Mouse (Mus musculus) gastrocnemius, adult 8-10 months (tissue): ENCODE measurements at regions not wholly inside any gene's neighbourhood (a gene's known extent, or its start where the extent isn't known, plus 50 kb on each side); places are given as distances from the start of the nearest gene placed in this dataset.

ENCODE experiments used
- DNase-seq, 2 experiments: peaks; one replicate each; pipeline ENCODE4 v3.0.0; 2022; ENCODE audit warnings: low spot score in 2 of 2

DNA sequence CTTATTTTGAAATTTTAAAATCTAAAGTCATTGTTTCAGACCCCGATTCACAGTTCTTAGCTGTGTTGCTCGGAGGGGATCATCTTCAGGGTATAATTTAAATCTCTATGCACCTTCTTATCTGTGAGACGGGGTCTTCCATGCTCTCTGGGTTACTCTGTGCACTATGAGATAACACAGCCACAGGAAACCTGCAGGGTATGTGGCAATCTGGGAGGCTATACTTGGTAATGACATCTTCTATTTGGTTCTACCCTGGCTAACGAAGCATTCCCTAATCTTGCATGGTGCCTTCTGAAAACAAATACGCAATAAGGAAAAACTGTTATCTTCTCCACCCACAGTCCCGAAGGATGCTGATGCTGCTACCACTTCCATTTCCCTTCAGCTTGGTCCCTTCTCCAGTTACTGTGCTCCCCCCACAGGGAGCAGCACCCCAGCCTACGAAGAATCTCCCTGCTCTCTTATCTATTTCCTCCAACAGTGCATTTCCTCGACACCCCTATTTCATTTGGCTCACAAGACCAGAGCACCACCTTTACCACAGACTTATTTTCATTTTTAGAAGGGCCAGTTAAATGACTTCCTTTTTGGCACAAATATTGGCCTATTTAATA, 378.2 kb downstream of the Gm9195 start:
- no peak for DNase-seq

DNA sequence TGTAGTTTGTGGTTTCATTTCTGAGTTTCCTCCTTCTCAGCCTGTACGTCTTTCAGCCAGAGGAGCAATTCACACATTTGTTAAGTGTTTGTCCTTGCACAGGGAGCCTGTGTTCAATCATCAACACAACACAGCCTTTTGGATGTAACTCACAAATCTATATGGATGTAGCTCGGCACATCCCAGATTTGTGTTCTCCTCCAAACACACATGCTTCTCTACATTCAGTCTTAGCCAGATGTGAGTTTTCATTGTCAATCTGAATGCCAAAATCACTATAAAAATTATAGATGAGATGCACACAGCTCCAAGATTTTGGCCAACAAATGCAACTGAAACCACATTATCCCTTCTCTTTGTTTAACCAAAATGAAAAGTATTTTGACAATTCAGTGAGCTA, 380.9 kb downstream of the Gm9195 start:
- DNase-seq, result no peak

DNA sequence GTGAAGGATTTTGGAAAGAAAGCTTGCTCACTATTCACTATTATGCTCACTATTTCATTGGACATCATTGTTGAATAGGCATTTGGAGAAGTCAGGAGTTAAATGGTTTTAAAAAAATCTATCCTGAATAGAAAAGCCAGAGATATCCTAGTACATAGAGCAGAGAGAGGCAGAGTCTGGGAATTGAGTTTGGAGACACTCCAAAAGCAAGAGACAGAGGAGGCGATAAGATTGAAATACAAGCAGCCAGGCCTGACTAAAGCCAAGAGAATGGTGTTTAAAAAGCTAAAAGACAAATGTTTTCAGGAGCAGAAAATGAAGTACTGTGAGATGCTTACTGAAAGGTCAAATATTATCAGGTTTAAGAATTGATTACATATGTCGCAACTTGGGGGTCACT, 400.1 kb downstream of the Gm9195 start:
- no peak for DNase-seq

DNA sequence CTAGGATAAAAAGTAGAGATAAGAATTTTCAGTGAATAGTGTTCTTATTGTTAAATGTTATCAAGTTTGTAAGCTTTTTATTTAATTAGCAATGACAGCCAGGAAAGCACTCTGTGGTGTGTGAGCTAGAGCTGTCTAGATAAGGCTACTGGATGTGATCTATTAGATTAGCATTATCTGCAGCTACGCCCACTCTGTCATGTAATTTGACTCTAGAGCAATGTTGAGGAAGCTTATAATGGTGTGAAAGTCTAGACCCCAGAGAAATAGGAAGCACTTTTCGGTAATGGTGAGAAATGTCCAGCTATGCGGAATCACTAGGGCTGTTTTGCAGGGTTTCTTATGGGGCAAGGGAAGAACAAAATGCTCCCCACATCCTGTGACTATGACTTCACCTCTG, 410.2 kb downstream of the Gm9195 start:
- no peak for DNase-seq

DNA sequence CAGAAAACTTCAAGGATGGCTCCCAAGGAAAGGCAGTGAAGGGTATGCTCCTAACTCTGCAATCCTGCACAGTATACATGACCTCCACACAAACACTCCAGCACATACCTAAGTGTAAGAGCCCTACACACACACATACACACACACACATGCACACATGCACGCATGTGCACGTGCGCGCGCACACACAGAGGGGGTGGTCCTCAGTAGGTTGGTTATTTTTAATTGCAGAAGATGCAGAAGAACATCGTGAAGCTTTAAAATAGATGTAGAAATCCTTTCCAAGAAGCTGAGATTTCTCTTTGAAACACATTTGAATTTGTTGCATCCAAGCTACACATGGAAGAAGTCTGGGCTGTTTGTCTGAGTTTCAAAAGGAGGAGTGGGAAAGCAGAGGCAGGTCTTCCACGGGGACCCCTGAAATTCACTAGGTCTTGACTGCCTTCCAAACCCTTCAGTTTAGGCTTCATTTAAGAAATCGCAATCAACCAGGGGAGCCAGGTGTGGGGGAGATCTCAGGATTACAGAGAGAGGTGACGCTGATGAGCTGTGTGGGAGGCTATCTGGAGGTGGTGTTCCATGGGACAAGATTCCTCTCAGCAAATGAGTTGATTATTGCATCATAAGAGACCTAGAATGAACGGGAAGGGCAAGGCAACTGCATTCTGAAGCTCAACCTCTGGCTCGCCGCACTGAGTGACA, 427.4 kb downstream of the Gm9195 start:
- DNase-seq, result no peak

DNA sequence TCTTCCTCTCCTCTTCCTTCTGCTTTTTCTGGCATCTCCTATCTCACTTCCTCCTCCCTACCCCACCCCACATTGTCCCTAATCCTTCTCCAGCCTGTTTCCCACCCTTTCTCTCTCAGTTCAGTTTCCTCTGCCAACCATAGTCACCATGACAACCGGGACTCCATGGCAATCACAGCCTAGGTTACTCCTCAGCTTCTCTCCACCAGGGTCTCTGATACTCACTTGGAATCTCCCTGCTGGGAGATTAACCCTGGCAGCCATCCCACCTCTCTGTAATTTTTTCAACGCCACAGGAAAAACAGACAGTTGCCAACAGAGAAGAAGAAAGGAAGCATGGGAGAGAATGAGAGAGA, 448.8 kb downstream of the Gm9195 start:
- DNase-seq, result no peak

DNA sequence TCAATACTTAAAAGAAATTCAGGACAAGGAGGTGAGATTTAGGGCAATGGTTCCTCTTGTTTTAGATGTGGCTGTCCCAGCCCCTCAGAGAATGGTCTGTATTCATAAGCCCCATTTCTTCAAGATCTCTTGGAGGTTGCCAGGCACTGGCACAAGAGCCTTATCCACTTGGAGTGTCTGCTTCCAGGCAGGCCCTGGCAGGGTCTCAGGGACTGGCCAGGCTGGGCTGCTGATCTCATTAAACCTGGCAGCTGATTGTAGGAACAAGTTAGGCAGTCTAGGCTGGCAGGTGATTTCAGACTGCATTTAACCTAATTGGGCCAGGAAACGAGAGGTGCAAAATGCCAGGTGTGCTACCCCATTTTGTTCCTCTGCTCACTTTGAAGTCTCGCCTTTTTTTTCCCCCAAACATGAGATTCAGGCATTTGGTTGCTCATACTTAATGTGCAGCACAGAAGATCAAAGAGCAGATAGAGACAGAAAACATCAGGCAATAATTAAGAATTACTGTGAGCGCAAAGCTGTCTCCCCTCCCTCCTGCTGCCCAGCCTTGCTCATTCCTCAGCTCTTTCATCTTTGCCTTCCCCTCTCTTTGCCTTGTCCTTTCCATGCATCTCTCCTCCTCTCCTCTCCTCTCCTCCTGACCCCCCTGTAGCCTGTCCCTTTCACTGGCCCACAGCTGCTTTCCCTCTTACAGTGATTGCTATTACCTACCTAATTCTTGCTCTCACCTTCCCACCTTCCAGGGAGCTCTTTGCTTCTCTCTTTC, 449.3 kb downstream of the Gm9195 start:
- no peak for DNase-seq

DNA sequence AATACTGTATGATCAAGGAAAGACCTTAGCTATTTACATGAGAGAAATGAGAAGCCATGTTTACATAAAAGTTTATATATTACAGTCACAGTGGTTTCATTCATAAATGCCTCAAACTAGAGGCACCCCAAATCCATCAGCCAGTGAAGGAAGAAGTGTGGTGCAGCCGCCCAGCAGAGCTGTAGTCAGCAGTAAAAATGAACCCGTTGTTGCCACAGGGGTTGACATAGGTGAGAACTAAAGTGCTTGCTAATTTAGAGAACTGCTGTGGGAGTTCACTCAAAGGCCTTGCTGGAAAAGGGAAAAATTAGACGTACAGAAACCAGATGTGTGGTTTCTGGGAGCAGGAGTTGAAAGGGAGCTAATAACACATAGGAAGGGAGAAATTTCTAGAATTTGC, 461.2 kb downstream of the Gm9195 start:
- no peak for DNase-seq

DNA sequence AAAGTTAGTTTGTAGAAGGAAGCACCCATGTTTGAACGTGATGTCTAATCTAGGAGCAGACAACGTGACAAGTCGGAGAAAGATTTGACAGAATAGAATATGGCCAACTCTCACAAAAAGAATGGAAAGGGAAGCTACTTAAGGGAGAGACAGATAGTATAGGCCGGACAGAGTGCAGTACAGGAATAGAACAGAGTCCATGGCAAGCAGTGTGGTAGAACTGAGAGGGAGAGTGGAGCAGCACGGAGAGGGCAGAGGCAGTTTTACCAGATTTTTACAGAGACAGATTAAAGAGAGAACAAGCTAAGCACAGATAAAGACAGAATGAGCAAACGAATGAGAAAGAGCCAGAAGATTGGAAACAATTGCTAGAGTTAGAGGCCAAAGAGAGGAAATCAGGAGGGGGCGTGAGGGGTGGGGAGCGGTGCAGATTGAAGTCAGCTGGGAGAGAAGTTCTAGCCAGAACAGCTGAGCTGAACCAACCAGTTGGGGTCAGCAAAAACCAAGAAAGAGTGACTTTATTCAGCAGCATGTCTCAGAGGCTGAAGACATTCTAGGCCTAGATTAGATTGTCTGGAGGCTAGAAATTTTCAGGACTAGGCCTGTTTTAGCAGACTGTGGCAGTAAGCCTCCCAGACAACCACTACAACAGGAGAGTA, 464.1 kb downstream of the Gm9195 start:
- no peak for DNase-seq

DNA sequence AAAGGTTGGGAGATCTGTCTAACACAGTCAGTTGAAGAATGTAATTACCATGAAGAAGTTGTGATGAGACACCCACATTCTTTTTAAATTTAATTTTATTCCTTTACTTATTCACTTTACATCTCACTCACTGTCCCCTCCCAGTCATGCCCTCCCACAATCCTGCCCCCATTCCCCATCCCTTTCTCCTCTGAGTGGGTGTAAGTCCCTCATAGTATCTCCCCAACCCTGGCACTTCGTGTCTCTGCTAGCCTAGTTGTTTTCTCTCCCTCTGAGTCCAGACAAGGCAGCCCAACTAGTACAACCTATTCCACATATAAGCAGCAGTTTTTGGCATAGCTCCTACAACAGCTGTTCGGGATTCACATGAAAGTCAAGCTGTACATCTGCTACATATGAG, 487.3 kb downstream of the Gm9195 start:
- DNase-seq, result no peak

DNA sequence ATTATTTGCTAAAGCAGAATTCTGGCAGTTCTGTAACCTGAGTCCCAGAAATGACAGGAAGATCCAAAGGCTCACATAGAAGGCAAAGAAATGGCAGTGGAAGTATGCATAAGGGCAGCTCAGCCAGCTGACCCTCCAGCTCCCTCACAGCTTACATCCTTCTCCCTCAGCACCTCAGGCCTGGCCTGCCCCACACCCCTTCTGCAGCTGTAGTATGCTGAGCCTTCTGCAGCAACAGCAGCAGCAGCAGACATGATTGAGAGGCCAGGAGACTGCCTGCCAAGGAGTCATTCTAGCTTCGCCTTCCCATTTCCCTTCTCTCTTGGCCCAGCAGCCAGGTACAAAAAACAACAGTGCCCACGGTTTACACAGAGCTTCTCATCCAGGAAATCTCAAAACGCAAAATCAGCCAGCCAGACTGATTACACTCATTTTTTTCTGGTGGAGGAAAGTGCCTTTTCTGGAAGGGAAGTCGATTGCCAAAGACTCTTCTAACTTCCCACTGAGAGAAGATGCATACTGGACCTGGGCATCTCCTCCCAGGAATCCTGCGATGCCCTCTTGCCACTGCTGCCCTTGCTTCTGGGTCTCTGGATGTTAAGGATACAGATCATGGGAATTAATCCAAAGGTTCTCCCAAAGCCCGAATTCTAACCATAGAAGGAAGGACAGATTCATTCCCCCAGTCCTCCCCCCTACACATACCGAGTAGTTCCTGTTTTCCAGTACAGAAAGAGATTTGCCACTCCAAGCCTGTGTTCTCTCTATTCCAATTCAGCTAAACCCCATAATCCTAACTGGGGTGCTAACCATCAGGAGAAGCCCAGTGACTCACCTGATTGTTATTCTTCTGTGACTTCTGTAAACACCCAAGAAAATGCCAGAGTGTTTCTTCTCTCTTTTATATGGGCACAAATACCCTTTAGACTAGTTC, 489.2 kb downstream of the Gm9195 start:
- DNase-seq, result no peak

DNA sequence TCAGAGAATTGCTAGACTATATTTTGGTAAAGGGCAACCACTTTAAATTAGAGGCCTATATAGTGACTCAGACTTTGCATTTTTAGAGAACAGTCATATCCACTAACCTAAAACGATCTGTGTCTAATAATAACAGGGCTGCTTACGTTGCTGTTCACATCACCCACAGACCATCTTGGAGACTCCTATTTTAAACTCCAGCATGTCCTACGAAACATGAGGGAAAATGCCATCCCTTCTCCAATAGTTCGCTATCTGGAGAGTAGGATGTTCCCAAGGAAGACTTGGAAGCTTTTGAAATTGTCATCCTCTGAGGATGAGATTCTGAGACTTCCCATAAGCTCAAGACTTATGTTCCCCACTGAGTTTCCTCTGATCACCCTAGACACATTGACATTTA, 518.6 kb downstream of the Gm9195 start:
- DNase-seq, result no peak

DNA sequence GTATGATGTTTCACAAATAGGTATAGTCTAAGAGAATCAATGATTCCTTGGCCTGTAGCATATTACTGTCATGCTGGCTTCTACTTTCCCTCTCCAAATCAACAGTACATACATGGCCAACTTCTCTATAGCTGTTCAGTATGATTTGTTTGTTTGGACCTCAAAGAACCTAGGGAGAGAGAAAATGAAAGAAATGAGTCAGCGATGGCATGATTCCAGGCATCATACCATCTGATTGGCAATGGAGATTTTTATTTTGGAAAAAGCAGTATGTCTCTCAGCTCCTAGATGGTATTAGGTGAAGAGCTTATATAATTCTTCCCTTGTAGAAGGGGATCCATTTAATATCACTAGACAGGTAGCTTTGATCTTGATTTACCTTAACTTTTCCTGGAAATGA, 519.1 kb downstream of the Gm9195 start:
- no peak for DNase-seq

DNA sequence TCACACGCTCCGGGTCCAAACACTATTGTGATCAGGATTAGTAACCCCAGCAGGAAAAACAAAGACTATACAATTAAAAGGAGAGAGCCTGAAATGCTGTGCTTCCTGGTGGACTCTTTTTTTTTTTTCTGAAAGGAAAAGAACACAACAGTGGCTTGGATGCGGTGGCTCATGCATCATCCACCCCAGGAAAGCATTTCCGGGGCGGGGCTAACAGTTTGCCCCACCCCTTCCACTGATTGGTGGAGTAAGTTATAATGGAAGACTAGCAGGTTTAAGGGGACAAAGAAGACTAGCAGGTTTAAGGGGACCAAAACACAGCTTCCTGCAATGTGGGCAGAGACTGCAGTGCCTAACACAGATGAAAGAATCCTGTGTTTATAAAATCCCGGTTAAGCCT, 524.0 kb downstream of the Gm9195 start:
- DNase-seq, result no peak

DNA sequence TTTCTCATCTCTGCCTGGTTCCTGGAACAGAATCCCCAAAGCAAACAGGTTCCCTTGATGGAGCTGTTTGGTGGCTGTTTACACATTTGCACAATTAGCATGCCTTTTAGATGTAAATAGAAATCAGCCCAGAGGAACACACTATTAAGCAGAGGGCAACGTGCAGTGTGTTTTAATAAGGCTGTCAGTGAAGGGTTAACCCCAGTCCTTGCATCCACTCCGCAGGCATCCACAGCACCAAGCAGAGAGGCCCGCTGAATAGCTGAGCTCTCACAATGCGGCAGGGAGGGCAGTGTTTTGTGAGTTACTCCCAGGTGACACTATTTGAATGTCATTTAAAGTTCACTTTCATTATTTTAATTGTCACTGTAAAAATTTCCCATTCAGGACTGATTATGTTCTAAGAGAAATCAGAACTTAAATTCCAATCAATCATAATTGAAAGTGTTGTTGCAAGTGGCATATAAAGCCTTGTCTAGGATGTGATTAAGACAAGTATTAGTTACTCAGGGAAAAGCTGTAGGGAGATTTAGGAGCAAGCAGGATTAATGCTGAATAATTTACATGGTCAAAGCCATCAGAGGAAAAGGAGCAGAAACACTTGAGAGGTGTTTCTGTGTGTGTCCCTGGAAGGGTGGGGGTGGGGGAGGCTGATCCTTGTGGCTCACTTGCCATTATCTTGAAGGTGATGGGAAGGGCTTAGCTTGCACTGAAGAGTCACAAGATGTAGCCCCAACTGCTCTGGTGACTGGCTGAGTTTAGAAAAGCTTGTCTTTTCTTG, 528.1 kb downstream of the Gm9195 start:
- no peak for DNase-seq

DNA sequence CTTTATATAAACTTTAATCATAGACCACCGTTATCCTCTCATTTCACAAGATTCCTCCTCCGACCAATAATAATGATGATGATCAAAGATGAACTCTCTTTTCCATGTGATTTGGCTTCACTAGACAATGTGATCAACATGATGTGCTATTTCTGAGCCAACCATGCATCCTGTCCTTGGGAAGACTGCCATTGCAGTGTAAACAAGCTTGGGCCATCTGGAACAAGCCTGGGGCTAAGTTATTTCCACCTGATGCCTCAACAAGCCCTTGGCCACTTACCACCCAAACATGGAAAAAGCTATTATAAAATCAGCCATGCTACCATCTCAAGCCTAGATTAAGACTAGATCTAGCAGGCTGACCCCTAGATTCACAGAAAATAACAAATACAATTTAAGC, 542.9 kb downstream of the Gm9195 start:
- no peak for DNase-seq

DNA sequence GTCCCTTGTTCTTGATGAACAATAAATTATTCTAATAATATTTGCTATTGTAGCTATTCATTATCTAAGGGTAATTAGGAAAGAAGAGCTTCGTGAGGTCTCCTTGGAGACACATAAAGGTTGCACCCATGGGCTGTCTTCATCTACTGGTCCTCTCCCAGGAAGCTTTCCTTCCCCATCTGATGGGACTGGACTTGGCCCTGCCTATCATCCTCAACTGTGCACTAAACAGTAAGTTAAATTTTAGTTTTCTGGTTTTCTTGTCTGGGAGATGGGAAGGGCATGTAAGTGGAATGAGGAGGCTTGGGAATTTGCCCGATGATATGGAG, 554.5 kb downstream of the Gm9195 start:
- DNase-seq, result no peak

DNA sequence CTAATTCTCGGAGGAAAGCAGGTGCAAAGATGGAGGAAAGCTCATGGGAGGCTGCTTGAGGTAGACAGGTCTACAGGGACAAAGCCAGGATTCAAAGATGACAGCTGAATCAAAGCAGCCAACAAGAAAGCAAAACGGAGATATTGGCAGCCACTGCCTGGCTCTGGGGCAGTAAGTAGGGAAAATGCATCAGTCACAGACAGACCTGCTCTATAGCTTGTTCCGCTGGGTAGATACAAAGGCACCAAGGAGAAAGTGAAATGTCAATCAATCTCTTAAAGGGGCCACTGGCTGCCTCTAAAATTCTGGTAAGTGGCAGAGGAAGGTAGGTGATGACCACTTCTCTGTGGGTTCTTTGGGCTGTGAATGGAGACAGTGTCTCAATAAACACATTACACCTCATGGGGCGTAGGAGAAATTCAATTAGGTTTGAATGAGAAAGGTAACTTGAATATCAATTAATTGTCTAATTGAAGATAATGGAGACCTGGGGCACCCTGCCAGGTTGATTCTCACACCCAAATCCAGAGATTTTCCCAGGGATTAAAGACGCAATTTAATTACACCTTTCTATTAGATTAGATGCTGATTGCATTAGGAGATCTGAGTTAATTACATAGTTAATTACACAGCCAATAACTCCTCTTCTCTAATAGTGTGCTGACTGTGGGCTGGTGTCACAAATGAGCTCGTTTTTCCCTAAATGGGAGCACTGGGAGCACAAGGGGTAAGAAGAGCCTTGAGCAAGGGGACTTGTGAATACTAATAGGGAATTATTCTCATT, 555.1 kb downstream of the Gm9195 start:
- no peak for DNase-seq

DNA sequence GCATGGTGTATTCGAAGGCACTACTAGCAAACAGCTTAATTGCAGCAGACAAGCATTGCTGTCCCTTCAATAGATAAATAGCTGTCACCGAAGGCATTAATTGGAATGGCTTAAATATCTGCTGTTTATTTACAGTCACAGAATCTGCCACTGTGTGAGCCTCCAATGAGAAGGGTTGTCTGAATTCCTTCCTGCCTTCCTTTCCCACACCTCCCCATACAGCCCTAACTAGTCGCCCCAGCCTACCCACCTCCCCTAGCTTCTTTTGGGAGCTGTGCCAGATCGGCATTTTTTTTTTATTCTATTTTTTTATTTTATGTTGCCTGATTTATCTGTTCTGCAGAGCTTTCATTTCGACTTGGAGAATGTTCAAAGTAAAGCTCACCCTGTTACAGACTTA, 575.7 kb downstream of the Gm9195 start:
- DNase-seq, result no peak

DNA sequence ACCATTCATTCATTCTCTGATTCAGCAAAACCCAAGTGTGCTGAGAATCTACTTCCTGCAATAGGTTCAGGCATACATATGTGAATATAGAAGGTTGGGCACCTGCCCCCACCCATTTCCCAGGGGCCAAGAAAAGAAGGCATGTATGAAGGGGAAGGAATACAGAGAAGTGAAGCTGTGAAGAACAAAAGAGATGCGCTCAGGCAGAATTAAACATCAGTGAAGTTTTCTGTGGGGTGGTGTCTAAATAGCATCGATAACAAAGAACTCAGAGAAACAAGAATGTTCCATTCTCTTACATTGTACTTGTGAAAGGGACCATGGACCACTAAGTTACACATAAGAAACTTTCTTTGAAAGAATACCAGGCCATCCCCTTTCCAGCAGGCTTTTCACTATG, 580.7 kb downstream of the Gm9195 start:
- no peak for DNase-seq
